Mouse (Mus musculus) heart, embryonic 10.5 days (tissue): ENCODE results near the gene Cdc42bpb. TPM values are rescaled to one million over a fixed set of nuclear protein-coding genes. Genes with fewer than 3 reads are reported as not detected.

Experiments used
- DNase-seq: peaks from one replicate; pipeline ENCODE4 v3.0.0-alpha.2; 2017; ENCODE audit warnings: low spot score
- H3K27ac ChIP-seq: fragments of 300-500 bp; sonication (generic); 2 replicates; pipeline ENCODE4 v1.5.1; 2016; ENCODE audit warnings: mild to moderate bottlenecking
- H3K27me3 ChIP-seq: fragments of 300-500 bp; sonication (generic); 2 replicates; pipeline ENCODE4 v1.6.1; 2016; ENCODE audit warnings: mild to moderate bottlenecking; ENCODE audit not compliant: poor library complexity, insufficient read depth, severe bottlenecking
- H3K36me3 ChIP-seq: fragments of 300-500 bp; sonication (generic); 2 replicates; pipeline ENCODE4 v1.6.1; 2016; ENCODE audit warnings: mild to moderate bottlenecking, moderate library complexity
- H3K4me1 ChIP-seq: fragments of 300-500 bp; sonication (generic); 2 replicates; pipeline ENCODE4 v1.6.1; 2016; ENCODE audit warnings: mild to moderate bottlenecking
- H3K4me3 ChIP-seq: fragments of 300-500 bp; sonication (generic); 2 replicates; pipeline ENCODE4 v1.5.1; 2016; ENCODE audit warnings: mild to moderate bottlenecking, moderate library complexity
- H3K9me3 ChIP-seq: fragments of 300-500 bp; sonication (generic); 2 replicates; pipeline ENCODE4 v1.6.1; 2016; ENCODE audit warnings: mild to moderate bottlenecking, moderate library complexity
- WGBS: fragments of 180-500 bp; shearing (Covaris S2); methylation state at CpG from one replicate; pipeline ENCODE4 v1.1.7; 2016; 5-methylcytosine and 5-hydroxymethylcytosine counted together
- polyA plus RNA-seq: library from polyadenylated mRNA; unstranded; fragments of >200 nt; fragmentation: Nextera tagmentation; extraction: Ambion mirVana; gene quantifications from 2 replicates; pipeline ENCODE4 v1.2.1, GENCODE M21; 2016

Cdc42bpb gene
- polyA plus RNA-seq, 1 experiment from 2014 or later: 33.1 TPM

- H3K27me3 ChIP-seq: peaks cover 38% of the 10 kb centered on the region
- peaks cover 24% of the 10 kb centered on the region for H3K4me1 ChIP-seq
- H3K9me3 ChIP-seq: no peaks in the 10 kb centered on the region
- WGBS: 84% methylated on average over 12 of the region's 12 CpGs
- no peak overlapping the region for H3K4me3 ChIP-seq
- peaks cover 21% of the 10 kb centered on the region for H3K36me3 ChIP-seq
- DNase-seq: no peak
- H3K27ac ChIP-seq: no peak overlapping the region
Observed at GRCm38 (mm10) chr12:111266592-111266991, 110.9 kb downstream of the Cdc42bpb start.

- peaks cover 35% of the 10 kb centered on the region for H3K36me3 ChIP-seq
- no peaks in the 10 kb centered on the region for H3K9me3 ChIP-seq
- H3K4me3 ChIP-seq: no peak overlapping the region
- peaks cover 15% of the 10 kb centered on the region; the same call in 1 of the 2 replicates for H3K4me1 ChIP-seq
- no peak overlapping the region for H3K27ac ChIP-seq
- DNase-seq: no peak
- 67% methylated on average over 5 of the region's 5 CpGs for WGBS
- peaks cover 24% of the 10 kb centered on the region for H3K27me3 ChIP-seq
Observed at GRCm38 (mm10) chr12:111265212-111265611, 112.3 kb downstream of the Cdc42bpb start.

GRCm38 (mm10) chr12:111263650-111264049, 113.9 kb downstream of the Cdc42bpb start:
- Histone ChIP-seq H3K4me1 (peaks cover 11% of the 10 kb centered on the region; the same call in 1 of the 2 replicates), H3K9me3 (no peaks in the 10 kb centered on the region), H3K27ac (no peak overlapping the region), H3K27me3 (peaks cover 9% of the 10 kb centered on the region), H3K36me3 (peaks cover 35% of the 10 kb centered on the region), H3K4me3 (no peak overlapping the region)
- DNase-seq: no peak
- WGBS: 89% methylated on average over 16 of the region's 16 CpGs

GRCm38 (mm10) chr12:111251227-111251626, 126.3 kb downstream of the Cdc42bpb start:
- H3K36me3 ChIP-seq: peaks cover 35% of the 10 kb centered on the region
- DNase-seq: no peak

GRCm38 (mm10) chr12:111250116-111250515, 127.4 kb downstream of the Cdc42bpb start:
- no peaks in the 10 kb centered on the region; the same call in 1 of the 2 replicates for H3K27me3 ChIP-seq
- 86% methylated on average over 8 of the region's 8 CpGs for WGBS
- DNase-seq: no peak
- no peak overlapping the region for H3K4me3 ChIP-seq
- no peaks in the 10 kb centered on the region for H3K4me1 ChIP-seq
- no peaks in the 10 kb centered on the region for H3K9me3 ChIP-seq
- H3K36me3 ChIP-seq: peaks cover 27% of the 10 kb centered on the region
- H3K27ac ChIP-seq: no peak overlapping the region

More at GRCm38 (mm10) chr12:111251227-111251626, 126.3 kb downstream of the Cdc42bpb start:
- WGBS: 68% methylated on average over 9 of the region's 9 CpGs
- no peaks in the 10 kb centered on the region for H3K9me3 ChIP-seq
- H3K27ac ChIP-seq: no peak overlapping the region
- H3K4me1 ChIP-seq: no peaks in the 10 kb centered on the region
- H3K27me3 ChIP-seq: no peaks in the 10 kb centered on the region; the same call in 1 of the 2 replicates
- H3K4me3 ChIP-seq: no peak overlapping the region

- Histone ChIP-seq H3K27me3 (no peaks in the 10 kb centered on the region; the same call in 1 of the 2 replicates), H3K36me3 (peaks cover 27% of the 10 kb centered on the region), H3K4me1 (no peaks in the 10 kb centered on the region), H3K4me3 (no peak overlapping the region), H3K27ac (no peak overlapping the region), H3K9me3 (no peaks in the 10 kb centered on the region)
- no peak for DNase-seq
- 51% methylated on average over 3 of the region's 3 CpGs for WGBS
Observed at GRCm38 (mm10) chr12:111249095-111249494, 128.4 kb downstream of the Cdc42bpb start.

GRCm38 (mm10) chr12:111246808-111247464, 130.6 kb downstream of the Cdc42bpb start:
- Histone ChIP-seq H3K4me3 (no peak overlapping the region), H3K27me3 (no peaks in the 10 kb centered on the region), H3K9me3 (no peaks in the 10 kb centered on the region), H3K27ac (no peak overlapping the region), H3K36me3 (peaks cover 36% of the 10 kb centered on the region), H3K4me1 (no peaks in the 10 kb centered on the region)
- 71% methylated on average over 9 of the region's 9 CpGs for WGBS
- DNase-seq: no peak

GRCm38 (mm10) chr12:111245070-111245469, 132.4 kb downstream of the Cdc42bpb start:
- no peak for DNase-seq
- no peaks in the 10 kb centered on the region for H3K9me3 ChIP-seq
- no peak overlapping the region for H3K27ac ChIP-seq
- 87% methylated on average over 6 of the region's 6 CpGs for WGBS
- no peak overlapping the region for H3K4me3 ChIP-seq
- no peaks in the 10 kb centered on the region for H3K4me1 ChIP-seq
- H3K27me3 ChIP-seq: no peaks in the 10 kb centered on the region
- H3K36me3 ChIP-seq: peaks cover 35% of the 10 kb centered on the region

GRCm38 (mm10) chr12:111243733-111244132, 133.8 kb downstream of the Cdc42bpb start:
- Histone ChIP-seq H3K4me1 (no peaks in the 10 kb centered on the region), H3K36me3 (peaks cover 43% of the 10 kb centered on the region), H3K4me3 (no peak overlapping the region), H3K27me3 (no peaks in the 10 kb centered on the region), H3K27ac (no peak overlapping the region), H3K9me3 (no peaks in the 10 kb centered on the region)
- 85% methylated on average over 12 of the region's 12 CpGs for WGBS
- DNase-seq: no peak

Other genes with a start within 250 kb of the Cdc42bpb start
- gene Traf3, start 211.3 kb downstream of the Cdc42bpb start, polyA plus RNA-seq: 6.9 and 7.2 TPM in 2 replicates
- not detected in 2 replicates for gene 4930595D18Rik, start 193.2 kb downstream of the Cdc42bpb start, polyA plus RNA-seq
- gene Amn, start 106.6 kb downstream of the Cdc42bpb start, polyA plus RNA-seq: 2.7 and 3.2 TPM in 2 replicates
- gene Lbhd2, start 29.1 kb upstream of the Cdc42bpb start, polyA plus RNA-seq: 0.21 and 0.30 TPM in 2 replicates
- 14.5 and 14.6 TPM in 2 replicates for gene Exoc3l4, start 39.3 kb upstream of the Cdc42bpb start, polyA plus RNA-seq
- 12.1 and 12.8 TPM in 2 replicates for gene Tnfaip2, start 64.8 kb upstream of the Cdc42bpb start, polyA plus RNA-seq
- 4.6 and 15.2 TPM in 2 replicates for gene Gm266, start 108.1 kb upstream of the Cdc42bpb start, polyA plus RNA-seq
- 506 and 616 TPM in 2 replicates for gene Eif5, start 160.3 kb upstream of the Cdc42bpb start, polyA plus RNA-seq
- gene Mark3, start 196.8 kb upstream of the Cdc42bpb start, polyA plus RNA-seq: 38.1 and 47.9 TPM in 2 replicates